Mouse (Mus musculus) retina, embryonic 14.5 days (tissue): ENCODE results near the gene Enho.

ENCODE experiments used
- DNase-seq: peaks from one replicate; pipeline ENCODE4 v3.0.0-alpha.2; 2015; ENCODE audit warnings: low spot score

The Enho gene

DNA sequence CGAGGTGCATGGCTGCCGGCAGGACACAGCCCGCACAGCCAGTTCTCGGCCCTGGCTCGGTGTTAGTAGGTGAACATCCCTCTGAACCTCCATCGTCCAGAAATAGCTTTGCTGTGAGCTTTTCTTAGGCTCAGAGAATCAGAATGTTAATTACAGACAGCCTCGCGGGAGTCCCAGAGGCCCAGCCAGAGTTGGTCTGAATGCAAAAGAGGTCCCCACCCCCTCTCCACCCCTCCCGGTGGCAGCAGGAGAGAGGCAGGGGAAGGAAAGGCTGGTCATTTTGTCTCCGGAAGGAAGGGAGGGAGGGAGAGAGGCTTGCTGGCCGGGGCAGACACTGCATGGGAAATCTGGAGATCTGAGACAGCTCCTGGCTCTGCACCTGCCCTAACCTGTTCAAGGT is 8.7 kb downstream of the Enho start:
- no peak for DNase-seq

DNA sequence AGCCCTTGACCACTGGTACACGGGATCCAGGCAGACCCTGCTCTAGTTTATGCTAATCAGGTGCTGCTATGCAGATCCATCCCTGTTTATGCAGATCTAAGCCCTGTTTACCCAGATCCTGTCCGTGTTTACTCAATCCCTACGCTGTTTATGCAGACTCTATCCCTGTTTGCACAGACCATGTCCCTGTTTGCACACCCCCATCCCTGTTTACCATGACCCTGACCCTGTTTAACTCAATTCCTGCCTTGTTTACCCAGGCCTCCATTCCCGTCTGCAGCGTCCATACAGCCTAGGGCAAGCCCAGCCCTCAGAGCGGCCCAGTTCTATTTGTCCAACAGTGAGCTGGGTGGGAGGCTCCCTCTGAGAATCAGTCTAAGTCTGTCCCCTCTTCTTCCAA is 9.9 kb downstream of the Enho start:
- no peak for DNase-seq

DNA sequence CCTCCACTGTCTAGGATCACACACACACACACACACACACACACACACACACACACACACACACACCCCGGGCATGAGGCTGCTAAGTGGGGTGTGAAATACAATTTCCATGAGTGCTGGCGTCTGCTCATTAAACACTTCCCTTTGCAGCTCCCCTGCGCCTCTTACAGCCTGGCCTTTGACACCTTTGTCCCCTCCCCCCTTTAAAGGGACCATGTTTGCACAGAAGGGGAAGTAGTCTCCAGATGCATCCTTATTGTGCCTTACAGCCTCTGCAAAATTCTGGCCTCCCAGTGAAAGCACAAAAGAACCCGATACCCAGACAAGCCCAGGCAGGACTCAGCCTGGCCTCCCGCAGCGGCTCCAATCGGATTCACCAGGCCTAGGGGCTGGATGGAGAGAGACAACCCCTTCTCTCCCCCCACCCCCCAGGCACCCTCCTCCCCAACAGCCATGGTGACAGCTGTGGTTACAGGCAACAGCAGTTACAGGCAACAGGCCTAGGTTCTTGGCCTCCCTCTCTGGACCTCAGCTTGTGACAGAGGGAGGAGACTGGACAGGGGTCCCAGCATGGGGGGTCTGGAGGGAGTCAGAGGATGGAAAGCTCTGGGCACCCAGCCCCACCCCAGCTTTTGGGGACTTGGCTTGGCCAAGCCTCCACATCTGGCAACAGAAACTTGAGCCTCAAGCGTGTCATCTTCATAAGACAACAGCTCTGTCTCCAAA is 11.8 kb downstream of the Enho start:
- DNase-seq = peak; percentile 77

DNA sequence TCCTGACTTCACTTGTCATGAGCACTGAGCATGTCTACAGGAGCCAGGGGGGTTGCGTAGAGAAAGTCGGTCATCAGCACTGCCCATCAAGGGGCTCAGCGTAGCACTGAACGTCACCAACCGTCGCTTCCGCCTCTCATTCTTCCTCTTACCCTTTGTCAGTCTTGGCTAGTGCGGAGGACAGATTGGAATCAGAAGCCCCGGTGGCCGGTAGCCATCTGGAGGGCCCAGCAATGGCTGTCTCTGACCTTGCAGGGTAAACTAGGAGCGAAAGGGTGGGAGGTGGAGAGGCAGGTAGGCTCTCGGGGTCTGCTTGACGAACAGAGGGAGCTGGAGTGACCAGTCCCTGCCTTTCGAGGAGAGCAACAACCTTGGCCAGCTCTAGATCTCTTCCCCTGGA is 18.1 kb downstream of the Enho start:
- DNase-seq = no peak

DNA sequence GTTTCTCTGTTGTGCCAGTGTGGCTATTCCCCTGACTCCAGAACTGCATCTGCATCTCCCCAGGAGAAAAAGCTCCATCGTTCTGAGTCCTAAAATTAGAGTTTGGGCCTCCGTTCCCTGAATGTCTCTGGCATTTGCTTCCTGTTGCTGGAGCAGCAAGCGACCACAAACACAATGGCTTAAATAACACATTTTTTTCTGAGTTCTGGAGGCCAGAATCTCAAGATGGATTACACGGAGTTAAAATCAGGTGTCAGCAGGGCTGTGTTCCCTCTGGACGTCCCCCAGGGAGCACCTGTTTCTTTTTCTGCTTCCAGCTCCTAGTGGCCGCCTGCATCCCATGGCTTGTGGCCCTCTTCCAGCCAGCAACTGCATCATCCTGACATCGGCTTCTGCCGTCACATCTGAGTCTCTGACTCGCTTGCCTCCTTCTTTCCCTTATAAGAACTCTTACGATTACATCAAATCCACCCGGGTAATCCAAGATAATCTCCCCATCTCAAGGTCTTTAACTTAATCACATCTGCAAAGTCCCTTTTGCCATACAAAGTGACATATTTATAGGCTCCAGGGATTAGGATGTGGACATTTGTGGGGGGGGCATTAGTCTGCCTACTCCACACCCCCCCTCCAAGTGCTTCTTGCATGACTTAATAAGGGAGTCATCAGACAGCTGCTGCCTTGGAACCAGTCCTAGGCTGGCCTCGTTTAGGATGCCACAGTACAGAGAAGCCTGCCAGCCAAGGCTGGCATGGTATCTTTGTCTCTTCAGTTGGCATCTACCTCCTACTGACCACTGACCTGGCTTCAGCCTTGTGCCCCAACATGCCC is 21.0 kb downstream of the Enho start:
- DNase-seq = peak; percentile 55

DNA sequence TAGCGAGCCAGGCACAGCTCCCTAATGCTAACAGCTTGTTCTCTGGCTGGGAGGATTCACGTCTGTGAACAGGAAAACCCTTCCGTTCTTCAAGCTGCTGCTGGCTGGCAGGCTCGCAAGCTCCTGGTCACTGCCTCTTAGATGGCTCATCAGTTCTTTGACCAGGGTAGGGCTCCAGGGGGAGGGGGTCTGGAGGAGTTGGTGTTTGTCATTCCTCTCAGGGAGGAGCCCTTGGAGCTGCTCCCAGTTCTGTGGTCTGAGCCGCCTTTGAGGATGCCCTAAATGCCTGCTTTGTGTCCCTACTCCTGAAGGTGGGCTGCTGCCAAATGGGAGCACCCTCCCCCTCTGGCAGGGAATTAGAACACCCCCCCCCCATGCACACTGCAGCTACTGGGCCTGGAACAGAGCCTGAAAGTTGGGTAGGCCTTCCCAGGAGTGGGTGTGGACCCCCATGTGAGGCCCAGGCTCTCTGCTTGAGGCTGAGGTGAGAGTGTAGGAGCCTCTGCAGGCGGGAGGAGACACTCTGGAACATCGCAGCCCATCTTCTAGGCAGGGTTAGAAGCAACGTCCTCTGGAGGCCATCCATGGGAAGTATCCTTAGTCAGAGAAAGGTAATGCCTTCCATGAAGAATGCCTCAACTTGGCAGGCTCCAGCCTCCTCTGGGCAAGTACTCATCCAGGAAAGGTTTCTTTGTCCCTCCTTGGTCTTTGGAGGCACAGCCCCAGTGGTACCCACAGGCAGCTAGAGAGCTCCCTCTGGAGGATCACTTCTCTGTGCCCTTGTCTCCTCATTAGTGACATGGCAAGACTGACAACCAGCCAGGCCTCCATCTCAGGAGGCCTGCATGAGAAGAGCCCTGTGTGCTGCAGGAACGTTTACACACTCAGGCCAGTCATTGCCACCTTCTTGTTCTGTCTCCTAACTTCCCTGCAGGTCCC is 24.2 kb downstream of the Enho start:
- no peak for DNase-seq

DNA sequence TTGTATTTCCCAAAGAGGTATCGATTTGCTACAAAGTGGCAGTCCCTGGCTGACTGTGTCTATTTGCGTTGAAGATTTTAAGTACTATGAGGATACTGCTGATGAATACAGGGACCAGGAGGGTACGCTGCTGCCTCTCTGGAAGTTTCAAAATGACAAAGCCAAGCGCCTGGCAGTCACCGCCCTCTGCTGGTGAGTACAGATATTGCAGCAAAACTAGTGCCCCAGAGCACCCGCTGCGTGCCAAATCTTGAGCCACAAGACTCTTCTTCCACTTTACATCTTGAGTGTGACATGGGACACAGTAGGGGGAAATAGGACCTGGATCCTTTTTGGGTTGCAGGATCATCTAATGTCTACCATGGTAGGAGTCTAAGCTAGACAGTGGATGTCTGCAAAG is 26.0 kb downstream of the Enho start:
- DNase-seq = peak; percentile 92

DNA sequence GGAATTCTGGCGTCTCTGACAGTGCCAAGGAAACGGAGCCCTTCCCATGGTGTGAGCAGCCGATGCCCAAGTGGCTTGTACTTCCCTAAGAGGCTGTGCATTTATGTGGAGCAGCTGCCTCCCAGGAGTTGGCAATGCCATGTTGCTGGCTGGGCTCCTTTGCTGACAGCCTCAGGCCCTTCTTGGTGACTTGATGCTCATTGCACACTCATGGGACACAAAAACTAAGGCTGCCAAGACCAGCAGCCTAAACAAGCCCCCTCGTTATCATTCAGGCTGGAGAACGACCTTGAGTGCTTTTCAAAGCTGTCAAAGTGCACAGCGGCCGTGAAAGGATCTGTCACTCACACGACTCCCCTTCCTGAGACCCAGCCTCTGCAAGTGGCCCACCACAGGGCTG is 28.0 kb downstream of the Enho start:
- DNase-seq = no peak

DNA sequence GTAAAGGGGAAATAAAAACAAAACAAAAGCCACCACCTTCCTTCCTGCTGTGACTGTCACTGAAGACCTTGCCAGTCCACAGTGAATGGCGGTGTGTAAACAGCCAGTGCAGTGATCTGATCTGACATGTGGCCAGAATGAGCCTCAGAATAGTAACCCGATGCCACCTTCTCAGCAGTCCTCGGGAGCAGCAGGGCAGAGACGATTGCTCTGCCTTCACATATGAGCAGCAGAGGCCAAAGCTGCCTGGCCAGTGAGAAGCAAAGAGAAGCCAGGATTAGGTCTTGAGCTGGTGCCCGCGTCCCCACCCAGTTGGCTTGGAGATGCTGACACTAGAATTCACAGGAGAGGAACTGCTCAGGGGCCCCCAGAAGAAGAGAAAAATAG is 29.5 kb downstream of the Enho start:
- DNase-seq = no peak

DNA sequence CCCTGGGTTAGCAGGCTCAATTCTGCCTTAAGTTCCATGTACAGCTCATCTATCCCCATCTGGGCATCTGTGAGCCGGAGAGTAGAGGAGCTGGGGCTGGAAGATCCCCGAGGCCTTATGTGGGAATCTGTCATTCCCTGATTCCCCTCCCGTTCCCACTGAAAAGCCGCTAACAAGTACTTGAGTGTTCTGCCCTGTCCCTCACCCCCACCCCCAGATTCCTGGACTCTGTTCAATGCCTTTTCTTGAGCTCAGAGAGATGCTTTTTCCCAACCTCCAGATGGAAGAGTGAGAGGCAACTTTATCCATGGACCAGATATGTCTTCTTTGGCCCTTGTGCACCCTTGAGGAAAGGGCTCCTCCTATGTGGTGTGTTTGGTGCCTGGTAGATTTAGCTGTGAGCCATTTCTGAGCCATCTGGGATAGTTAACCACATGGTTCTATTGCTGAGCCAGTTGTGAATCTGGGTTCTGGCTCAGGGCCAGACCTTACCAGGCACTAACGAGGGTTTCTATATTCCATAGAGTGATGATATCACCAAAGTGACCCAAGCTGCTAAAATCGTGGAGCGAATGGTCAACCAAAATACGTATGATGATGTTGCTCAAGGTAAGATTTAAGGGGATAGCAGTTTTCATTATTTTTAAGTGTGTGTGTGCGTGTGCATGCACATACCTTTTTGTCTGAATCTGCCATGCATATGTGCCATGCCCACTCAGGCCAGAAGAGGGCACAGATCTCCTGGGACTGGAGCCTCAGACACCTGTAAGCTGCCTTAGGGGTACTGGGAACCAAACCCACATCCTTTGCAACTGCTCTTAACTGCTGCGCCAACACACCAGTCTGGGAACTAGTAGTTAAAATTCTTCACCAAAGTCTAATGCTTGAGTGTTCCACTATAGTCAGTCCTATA is 30.2 kb downstream of the Enho start:
- DNase-seq = no peak

DNA sequence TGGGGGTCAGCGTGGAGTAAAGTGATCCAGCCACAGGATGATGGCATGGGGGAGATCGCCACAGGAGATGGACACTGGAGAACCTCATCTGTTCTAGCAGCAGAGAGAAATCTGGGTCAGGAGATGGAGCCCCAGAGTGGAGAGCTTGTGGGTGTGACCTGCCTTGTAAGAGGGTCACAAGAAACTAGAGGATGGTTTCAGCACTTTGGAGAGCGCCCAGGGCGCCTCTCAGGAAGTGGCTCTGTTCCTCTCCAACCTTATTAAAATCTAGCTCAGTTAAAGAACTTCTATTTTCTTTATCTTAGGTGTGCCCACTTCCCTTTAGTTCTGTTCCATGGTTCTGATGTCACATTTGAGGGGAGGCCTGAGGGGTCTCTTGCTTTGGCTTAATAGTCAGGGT is 33.3 kb downstream of the Enho start:
- peak; percentile 81 for DNase-seq

DNA sequence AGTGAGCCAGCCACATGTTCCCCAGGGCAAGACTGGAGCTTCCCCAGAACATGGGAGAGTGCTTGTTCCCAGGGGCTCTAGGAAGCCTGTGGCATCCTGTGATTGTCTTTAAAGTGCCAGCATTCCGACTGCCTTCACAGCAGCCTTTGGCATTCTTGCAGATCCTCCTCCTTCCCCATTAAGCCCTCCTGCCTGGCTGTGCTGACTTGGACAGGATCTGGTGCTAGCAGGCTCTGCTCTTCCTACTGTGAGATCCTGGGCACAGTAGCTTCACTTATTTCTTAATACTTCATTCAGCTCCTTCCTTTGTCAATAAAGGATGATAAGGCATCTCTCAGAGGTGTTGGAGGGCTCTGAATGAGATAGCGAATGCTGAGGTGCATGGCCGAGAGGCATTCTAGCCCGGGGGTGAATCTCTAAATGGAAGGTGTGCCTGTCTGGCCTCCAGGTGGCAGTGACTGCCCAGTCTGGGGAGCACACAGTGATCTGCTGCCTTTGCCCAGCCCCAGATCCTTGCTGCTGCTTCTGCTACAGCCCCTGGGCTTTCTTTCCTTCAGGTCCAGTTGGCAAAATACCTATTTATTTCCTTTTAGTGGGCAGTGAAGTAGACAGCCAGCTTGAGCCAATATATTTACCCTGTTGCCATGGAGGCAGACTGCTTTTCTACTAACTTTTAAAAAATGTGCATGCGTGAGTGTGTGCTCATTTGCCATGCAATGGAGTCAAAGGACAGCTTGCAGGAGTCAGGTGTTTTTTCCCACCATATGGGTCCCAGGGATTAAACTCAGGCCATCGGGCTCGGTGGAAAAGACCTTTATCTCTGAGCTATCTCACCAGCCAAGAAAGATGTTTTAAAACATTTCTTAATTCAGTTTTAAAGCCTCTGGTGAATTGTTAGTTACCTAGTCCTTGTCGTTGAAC is 35.4 kb downstream of the Enho start:
- peak; percentile 64 for DNase-seq

DNA sequence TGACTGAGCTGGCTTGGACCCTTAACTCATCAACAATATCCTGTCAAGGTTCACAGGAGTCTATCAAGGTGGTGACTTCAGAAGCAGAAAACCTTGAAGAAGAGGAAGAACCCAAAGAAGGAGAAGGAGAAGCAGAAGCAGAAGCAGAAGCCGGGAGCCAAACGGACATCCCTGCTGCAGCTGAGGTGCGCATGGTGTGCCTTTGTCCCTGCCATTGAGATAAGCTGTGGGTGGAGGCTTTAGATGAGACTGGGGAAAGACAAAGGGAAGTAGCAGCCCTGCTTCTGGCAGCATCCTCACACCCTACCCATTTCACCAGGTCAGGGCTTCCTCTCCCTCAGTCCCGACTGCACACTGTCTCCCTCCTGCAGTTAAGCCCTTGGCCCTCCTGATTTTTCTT is 37.3 kb downstream of the Enho start:
- no peak for DNase-seq
